Comparison of ENCODE assay signal across 12 mouse cellular contexts in the genomic region with DNA sequence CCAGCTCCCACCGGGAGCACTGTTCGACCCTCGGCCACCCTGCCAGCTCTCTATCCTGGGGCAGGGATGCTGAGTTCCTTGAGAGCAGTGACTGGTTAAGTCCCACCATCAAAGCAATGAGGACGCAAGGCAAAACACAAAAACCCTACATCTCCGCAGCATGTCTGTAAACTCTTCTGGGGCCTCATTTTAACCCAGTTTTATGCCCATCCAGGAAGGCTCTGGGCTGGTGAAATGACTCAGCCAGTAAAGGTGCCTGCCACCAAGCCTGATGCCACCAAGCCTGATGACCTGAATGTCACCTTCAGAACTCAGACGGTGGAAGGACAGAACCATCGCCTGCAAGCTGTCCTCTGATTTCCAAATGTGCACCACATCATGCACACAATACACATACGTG. TPM values are rescaled to one million over a fixed set of nuclear protein-coding genes. Genes with fewer than 3 reads are reported as not detected.
DNase-seq lines count a peak whose midpoint lies in the region; ATAC-seq and TF ChIP-seq lines count a peak whose summit lies in the region.
"Had no signal": no experiment of that assay in that cellular context is flagged by ENCODE, and none has a peak within 500 bp of the region (broad histone marks: within the 10 kb centered on the region; RNA-seq: fewer than 3 reads in every experiment).

No protein-coding gene starts in this region.

- peak overlapping the region; percentile 68; the same call in 1 of the 2 replicates for H3K4me2 ChIP-seq in kidney, embryonic 16.5 days (replicated peaks; ENCODE audit: low read depth, low read length)
- H3K4me2 ChIP-seq in stomach, postnatal 0 days (replicated peaks; ENCODE audit: low read depth) = peak overlapping the region; percentile 17; the same call in 1 of the 2 replicates

- H3K9ac ChIP-seq in kidney, embryonic 16.5 days (replicated peaks; ENCODE audit: low read length) = no peak overlapping the region
- no peak overlapping the region for H3K9ac ChIP-seq in stomach, postnatal 0 days (ENCODE audit: low read length)
- H3K9ac ChIP-seq: liver, embryonic 12.5 days had no signal

- TF ChIP-seq EP300 in stomach, postnatal 0 days (optimal IDR thresholded peaks at IDR 0.05) = no peak

- DNase-seq in heart, adult 11 months = peak; percentile 85
- no peak for DNase-seq in heart, postnatal 4 days
- no peak for DNase-seq in kidney, adult 8-10 months
- peak; percentile 25 for DNase-seq in thymus, postnatal 4 days
- DNase-seq in thymus, adult 18-20 months = no peak
- no peak for DNase-seq in stomach, postnatal 0 days (ENCODE audit: low spot score)
- DNase-seq in urinary bladder, postnatal 4 days (ENCODE audit: low spot score in 2 of 2) = no peak
- DNase-seq: cerebellum, postnatal 14 days; gastrocnemius, postnatal 10 days; thymus, postnatal 14 days had no signal

- peaks cover 76% of the 10 kb centered on the region for H3K4me1 ChIP-seq in kidney, embryonic 16.5 days (ENCODE audit: insufficient read depth, low read length)
- peaks cover 20% of the 10 kb centered on the region for H3K4me1 ChIP-seq in stomach, postnatal 0 days (replicated peaks; ENCODE audit: control insufficient read depth, insufficient read depth)

- 0 out of 2 replicates have a peak overlapping the region, but pooled peaks have one; percentile 1 for H3K4me3 ChIP-seq in kidney, embryonic 16.5 days (ENCODE audit: low read length)
- no peak overlapping the region for H3K4me3 ChIP-seq in stomach, postnatal 0 days (ENCODE audit: low read depth, low read length)
- H3K4me3 ChIP-seq: liver, embryonic 12.5 days had no signal

- no peaks in the 10 kb centered on the region for H3K27me3 ChIP-seq in kidney, embryonic 16.5 days (ENCODE audit: insufficient read depth, low read length)
- no peaks in the 10 kb centered on the region for H3K27me3 ChIP-seq in stomach, postnatal 0 days (ENCODE audit: control insufficient read depth, insufficient read depth, low read length)
- H3K27me3 ChIP-seq: liver, embryonic 12.5 days had no signal

- ATAC-seq in kidney, embryonic 16.5 days (ENCODE audit: low FRiP score, low TSS enrichment) = no peak
- ATAC-seq in stomach, postnatal 0 days (ENCODE audit: low FRiP score, low TSS enrichment) = no peak
- ATAC-seq: liver, embryonic 12.5 days had no signal

- H3K36me3 ChIP-seq in kidney, embryonic 16.5 days (ENCODE audit: insufficient read depth, low read length) = no peaks in the 10 kb centered on the region
- no peaks in the 10 kb centered on the region for H3K36me3 ChIP-seq in stomach, postnatal 0 days (ENCODE audit: control insufficient read depth, insufficient read depth, low read length)
- H3K36me3 ChIP-seq: liver, embryonic 12.5 days had no signal

- WGBS in kidney, embryonic 16.5 days = 70% methylated on average over 8 of the region's 8 CpGs
- WGBS in stomach, postnatal 0 days = 64% methylated on average over 8 of the region's 8 CpGs

- no peaks in the 10 kb centered on the region for H3K9me3 ChIP-seq in kidney, embryonic 16.5 days (ENCODE audit: low read length)
- H3K9me3 ChIP-seq in stomach, postnatal 0 days (ENCODE audit: control insufficient read depth, low read length) = no peaks in the 10 kb centered on the region
- H3K9me3 ChIP-seq: liver, embryonic 12.5 days had no signal

- no peak for TF ChIP-seq CTCF in stomach, postnatal 0 days (IDR thresholded peaks at IDR 0.05; ENCODE audit: low read depth)

- no peak overlapping the region for H3K27ac ChIP-seq in kidney, embryonic 16.5 days (ENCODE audit: low read length)
- no peak overlapping the region for H3K27ac ChIP-seq in stomach, postnatal 0 days (replicated peaks)
- H3K27ac ChIP-seq: liver, embryonic 12.5 days had no signal

RNA-seq across cellular contexts. Expression of gene Smad3, which starts 4.4 kb away (rescaled TPM):
- total RNA-seq in heart, postnatal 4 days (2021) = 10 to 100 TPM; 20.7 to 20.9 TPM
- 27.8 and 27.9 TPM in 2 replicates for polyA plus RNA-seq in kidney, embryonic 16.5 days (2015; fragmentation: Nextera tagmentation; extraction: Ambion mirVana)
- 5.3 and 6.4 TPM in 2 replicates for polyA plus RNA-seq in stomach, postnatal 0 days (2015; fragmentation: Nextera tagmentation; extraction: Ambion mirVana)

Comparison
In these comparisons a context has a peak if more than half of its experiments do, and no peak if none do; other contexts are left out.
1. DNase-seq: peak in heart, adult 11 months (single experiment) and thymus, postnatal 4 days (single experiment); none in heart, postnatal 4 days (single experiment), kidney, adult 8-10 months (0 of 2), thymus, adult 18-20 months (0 of 2), stomach, postnatal 0 days (single experiment) and urinary bladder, postnatal 4 days (0 of 2).